Mouse (Mus musculus) gastrocnemius, postnatal 10 days (tissue): ENCODE measurements at regions not wholly inside any gene's neighbourhood (a gene's known extent, or its start where the extent isn't known, plus 50 kb on each side); places are given as distances from the start of the nearest gene placed in this dataset.

ENCODE experiments used
- DNase-seq: peaks from one replicate; pipeline ENCODE4 v3.0.0; 2021; ENCODE audit warnings: mixed read lengths

DNA sequence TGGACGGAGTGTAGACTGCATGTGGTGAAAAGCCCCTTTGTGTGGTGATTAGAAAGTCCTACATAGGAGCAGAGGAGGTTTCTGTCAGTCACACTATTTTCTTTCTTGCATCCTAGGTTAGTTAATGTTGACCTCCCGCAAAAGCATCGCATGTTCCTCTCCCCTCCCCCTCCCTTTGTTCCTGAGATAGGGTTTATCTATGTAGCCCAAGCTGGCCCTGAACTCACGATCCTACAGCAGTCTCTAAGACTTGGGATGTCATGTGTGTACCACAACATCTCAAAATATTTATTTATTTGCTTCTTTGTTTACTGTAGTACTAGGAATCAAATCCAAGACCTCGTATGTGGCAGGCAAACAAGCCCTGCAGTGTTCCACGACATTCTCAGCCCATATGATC is 116.2 kb upstream of the Serp2 start:
- no peak for DNase-seq

GRCm38 (mm10) chr14:76672442-76672841 is 115.8 kb upstream of the Serp2 start:
- DNase-seq: no peak

GRCm38 (mm10) chr14:76671023-76671422 is 114.3 kb upstream of the Serp2 start:
- DNase-seq: no peak

GRCm38 (mm10) chr14:76665754-76666371 is 109.2 kb upstream of the Serp2 start:
- no peak for DNase-seq

DNA sequence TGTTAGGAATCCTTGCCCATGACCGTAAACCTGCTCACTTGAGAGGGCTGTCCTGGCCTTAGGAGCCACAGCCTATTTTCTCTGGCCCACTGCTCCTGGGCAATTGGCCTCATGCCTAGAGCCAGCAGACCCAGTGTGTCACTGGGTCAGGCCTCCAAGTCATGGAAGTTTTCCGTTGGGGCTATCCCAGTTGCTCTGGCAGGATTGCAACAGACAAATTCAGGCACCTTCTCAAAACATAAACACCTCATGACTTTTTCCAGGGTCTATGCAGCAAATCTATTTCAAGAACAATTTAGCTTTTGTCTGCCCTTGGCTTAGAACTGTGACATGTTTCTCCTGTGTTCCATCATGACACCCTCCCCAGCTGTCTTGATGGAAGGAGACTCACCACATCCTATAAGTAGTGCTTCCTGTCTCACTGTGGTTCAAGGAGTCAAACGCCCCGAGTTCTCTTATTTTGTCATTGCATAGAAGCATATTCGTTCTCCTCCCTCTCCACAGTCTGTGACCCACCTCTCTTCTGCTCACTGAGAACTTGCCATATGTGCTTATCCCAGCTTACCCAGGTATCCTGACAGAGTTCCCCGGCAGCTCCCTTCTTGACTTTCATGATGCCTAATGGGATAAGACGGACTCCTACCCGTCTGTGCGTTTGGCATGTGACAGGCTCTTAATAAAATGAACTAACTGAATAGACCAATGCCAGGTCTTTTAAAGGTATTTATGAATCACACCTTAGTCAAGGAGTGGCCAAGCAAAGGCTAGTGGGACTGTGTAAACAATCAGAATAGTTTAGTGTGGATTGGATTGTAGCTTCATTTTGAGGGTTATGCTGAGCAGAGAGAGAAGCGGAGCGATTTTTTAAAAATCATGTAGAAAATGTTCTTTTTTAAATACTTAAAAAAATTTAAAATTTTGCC is 108.2 kb upstream of the Serp2 start:
- no peak for DNase-seq

DNA sequence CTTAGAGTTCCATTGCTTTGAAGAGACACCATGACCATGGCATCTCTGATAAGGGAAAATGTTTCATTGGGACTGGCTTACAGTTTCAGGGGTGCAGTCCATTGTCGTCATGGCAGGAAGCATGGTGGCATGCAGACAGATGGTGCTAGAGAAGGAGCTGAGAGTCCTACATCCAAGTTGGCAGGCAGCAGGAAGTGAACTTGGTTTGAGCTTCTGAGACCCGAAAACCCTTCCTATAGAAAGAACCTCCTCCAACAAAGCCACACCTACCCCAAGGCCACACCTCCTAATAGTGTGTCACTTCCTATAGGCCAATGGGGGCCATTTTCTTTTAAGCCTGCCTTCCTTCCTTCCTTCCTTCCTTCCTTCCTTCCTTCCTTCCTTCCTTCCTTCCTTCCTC is 107.1 kb upstream of the Serp2 start:
- DNase-seq: no peak

- DNase-seq: no peak
Observed at GRCm38 (mm10) chr14:76662871-76663270, 106.2 kb upstream of the Serp2 start.

DNA sequence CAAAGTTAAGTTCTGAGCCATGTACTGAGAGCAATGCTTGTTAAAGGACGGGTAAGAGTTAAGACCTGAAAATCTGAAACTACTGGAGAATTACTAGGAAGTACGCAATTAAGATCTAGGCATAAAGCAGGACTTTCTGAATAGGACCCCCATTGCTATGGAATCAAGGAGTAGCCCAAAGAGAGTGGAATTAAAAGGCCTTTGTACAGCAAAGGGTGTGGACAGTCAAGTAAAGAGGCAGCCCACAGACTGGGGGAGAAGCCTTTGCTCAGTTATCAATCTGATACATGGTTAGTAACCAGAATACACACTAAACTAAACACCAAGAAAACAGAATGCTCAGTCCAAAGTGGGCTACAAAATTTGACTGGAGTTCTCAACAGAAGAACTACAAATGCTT is 104.2 kb upstream of the Serp2 start:
- no peak for DNase-seq

DNA sequence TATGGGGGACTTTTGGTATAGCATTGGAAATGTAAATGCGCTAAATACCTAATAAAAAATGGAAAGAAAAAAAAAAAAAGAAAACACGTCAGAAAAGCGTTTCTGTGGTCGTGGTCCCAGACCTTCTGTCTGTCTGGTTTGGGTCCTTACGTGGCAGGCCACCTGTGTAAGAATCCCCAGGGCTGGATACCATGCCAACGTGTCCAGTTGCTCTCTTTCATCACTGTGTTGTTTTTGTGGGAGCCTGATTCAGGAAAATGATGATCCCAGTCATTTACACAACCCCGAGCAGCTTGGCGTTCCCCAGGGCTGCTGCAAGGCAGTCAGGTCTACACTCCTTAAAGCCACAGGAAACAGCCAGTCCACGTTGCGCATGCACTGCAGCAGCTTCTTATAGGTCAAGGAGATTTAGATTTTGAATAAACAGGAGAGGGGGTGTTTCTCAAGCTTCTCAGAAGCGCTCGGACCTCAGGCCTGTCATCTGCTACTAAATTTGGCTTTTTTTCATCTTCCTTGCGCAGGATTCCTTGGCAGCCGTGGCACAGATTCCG is 102.3 kb upstream of the Serp2 start:
- DNase-seq: no peak

DNA sequence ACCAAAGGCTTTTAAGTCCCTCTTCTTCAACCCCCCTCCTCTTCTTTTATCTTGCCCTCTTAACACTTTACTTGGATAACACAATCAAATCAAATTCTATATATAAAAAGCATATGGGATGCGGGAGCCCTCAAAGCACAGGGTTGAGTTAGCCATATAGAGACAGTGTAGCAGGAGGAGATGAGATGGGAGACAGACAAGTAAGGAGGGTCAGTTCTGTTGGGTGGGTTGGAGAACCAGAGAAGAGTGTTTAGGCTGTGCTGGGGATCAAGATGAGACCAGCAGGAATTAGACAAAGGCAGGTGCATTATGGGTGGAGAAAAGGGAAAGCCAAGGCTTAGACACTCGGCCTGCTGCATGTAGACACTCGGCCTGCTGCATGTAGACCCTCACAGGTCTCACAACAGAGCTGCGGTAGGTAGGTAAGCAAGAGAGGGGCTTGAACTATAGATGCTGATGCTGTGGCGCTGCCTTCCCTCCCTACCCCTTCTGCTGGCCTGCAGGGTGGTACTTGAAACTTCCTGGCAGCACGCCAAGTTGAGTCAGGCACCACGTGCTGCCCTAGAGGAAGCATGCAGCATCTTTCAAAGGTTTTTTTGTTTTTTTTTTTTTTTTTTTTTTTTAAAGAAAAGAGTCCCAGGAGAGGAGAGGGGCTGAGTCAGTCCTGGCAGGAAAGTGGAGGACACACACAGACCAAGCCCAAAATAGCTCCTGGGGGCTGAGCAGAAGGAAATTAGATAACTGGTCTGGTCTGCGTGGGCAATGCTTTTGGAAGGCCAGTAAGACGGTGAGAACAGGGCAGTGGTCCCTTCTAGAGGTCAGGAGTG is 101.3 kb upstream of the Serp2 start:
- DNase-seq: peak; percentile 56

- DNase-seq: no peak
Observed at GRCm38 (mm10) chr14:76657375-76657774, 100.7 kb upstream of the Serp2 start.

DNA sequence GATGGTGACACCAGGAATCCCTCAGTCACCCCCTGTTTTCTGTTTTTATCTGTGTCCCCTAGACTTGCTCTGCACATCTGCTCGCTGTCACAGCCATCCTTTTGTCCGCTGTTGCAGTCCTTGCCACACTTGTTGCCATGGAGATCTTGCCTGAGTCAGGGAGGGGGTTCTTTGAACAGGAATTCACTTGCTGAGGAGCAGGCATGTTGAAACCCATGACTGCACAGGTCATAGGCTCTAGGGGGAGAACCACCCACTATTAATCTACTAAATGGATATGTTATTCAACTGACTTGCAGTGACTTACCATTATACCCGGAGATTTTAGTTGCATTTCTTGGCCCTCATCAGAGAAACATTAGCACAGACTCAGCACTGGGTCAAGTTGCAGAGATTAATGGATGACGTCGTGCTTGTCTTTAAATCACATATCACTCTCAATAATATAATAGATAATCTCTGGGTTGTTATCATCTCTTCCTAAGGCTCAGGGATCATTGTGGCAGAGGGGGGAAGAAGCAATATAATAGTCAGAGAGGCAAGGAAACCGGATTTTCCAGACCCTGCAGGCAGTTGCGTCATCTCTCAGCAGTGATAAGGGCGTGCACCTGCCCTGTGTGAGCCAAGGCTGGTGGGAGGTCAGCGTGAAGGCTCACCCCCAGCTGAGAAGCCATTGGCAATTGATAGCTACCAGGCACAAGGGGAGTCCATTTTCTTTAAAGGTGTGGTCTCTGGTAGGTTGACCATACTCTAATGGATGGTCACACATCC is 95.9 kb upstream of the Serp2 start:
- no peak for DNase-seq

DNA sequence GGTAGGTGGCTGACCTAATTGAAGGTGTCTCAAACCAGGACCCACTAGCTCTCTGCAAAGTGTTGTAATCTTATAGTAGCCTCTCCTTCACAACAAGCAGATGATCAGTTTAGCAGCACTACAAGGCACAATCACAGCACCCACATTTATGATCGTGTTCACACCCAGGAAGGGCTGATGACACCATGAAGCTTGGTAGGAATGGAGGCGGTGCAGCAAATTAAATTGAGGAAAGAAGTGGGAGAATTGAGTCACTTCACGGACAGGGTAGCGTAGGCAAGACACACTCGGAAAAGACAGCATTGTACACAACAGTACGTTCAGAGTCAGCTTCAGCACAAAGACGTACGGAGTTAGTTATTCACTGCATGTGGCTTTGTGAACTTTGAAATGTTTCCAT is 94.4 kb upstream of the Serp2 start:
- DNase-seq: no peak

DNA sequence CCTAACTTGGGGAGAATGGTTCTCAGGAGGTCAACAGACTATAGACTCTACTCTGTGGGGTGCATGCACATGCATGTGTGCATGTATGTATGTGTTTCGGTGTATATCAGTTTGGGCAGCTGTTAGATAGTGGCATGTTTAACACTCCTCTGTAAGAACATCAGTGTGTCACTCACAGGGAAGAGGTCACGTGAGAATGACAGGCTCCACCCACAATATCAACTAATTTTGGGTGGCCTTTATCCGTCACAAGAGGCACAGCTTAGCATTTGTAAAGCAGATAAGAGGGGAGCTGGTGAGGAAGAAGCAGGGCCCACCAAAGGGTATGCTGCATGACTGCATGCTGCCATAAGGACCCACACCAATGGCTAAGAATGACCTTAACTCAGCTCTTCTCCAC is 93.2 kb upstream of the Serp2 start:
- no peak for DNase-seq

DNA sequence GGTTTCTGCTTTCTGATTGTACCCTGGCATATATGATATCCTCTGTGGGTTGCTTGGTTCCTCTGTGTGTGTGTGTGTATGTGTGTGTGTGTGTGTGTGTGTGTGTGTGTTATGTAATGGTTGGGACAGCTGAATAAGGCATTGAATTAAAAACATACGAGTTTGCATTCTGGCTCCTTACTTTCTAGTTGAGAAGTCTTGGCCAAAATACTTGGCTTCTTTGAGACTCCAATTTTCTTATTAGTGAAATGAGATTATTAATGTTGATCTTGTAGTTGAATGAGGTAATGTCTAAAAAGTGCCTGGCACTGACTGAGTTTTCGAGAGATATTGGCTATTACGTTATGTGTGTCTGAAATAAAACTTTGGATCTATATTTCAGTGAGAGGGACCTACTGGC is 88.0 kb upstream of the Serp2 start:
- DNase-seq: no peak

DNA sequence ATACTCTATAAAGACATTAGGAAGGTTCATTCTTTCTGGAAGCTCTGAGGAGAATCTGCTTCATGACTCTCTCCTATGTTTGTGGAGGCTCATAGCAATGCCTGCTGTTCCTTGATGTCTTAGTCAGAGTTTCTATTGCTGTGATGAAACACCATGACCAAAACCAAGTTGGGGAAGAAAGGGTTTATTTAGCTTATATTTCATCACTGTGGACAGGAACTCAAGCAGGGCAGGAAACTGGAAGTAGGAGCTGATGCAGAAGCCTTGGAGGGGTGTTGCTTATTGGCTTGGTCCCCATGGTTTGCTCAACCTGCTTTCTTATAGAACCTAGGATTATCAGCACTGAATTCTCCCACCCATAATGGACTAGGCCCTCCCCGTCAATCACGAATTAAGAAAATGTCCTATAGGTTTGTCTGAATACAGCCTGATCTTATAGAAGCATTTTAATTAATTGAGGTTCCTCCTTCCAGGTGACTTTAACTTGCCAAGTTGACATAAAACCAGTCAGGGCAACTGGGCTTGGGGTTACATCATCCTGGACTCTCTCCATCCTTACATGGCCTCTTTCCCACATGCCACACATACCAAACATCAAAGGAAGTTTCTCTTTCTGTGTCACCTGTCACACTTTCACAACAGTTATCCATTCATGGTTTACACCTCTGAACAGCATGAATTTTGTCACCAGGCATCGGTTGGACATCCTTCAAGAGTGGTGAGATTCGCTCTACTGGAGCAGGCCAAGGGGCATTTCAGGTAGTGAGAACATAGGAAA is 85.3 kb upstream of the Serp2 start:
- DNase-seq: no peak

- no peak for DNase-seq
Observed at GRCm38 (mm10) chr14:76633170-76633569, 76.5 kb upstream of the Serp2 start.

GRCm38 (mm10) chr14:76632763-76633162 is 76.1 kb upstream of the Serp2 start:
- no peak for DNase-seq

DNA sequence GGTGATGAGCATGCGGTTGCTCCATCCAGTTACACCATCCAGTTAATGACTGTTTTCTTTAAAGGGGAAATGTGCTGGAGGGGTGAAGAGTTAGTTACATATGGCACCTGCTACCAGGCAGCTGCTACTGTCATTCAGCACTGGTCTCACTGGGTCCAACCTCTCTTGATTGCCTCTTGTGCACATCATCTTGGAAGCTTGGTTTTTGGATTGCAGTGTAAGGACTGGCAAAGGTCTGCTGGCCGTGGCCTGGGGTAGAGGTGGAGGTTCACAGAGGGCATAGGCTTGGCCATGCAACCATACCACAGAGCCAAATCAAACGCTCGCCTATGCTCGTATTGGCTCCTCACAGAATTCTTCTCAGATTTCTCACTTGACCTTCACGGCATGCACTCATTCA is 75.1 kb upstream of the Serp2 start:
- DNase-seq: peak; percentile 32

DNA sequence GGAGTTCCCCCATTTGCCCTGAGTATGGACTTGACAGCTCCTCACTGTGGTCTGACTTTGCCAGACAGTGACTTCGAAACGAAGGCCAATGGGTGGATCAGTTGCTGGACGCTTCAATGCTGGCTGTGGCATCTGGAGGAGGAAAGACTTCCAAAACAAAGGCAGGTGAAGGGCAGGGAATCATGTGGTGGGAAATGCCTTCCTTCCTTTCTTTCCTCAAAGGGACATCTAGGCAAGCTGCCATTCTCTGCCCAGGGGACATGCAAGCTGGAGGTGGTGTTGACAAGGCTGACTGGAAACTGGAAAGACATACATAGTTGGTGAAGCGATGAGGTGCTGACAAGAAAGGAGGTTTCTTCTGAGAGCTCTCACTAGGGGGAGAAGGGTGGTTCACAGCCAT is 74.5 kb upstream of the Serp2 start:
- no peak for DNase-seq

DNA sequence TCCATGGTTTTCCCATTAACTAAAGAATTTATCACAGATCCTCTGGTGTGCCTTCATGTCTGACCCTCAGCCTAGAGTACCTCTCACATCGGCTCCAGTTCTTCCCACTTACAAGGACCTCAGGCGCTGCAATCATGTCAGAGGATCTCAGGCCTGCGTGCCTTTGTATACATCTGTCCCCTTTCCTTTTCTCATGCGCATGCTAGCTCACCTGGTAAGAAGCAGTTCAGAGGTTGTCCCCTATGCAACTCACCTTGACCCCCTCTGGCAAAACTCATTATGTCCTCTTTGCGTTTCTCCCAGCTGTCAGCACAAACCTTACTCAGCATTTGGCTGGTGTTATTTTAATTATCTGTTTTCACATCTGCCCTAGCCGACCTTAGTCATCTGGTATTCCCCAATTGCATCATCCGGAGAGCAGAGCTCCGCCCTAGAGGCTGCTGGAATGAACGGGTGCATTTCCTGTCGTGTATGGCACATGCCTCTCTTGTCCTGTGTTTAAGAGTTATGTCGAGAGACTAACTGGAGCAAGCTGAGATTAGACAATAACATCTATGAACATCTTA is 73.3 kb upstream of the Serp2 start:
- DNase-seq: no peak
